Mouse (Mus musculus) Muller cell, postnatal 12 days (primary cell): ENCODE measurements around the gene Ube2v1.
A peak's percentile ranks its signal among the peaks of the same experiment; 100 is the strongest.
"Not testable (repeated sequence)": the region's sequence is repeated elsewhere in the genome, so short reads cannot be mapped to it uniquely, and the experiment has no call there.

Experiments
- DNase-seq: peaks from one replicate; pipeline ENCODE4 v3.0.0-alpha.2; 2015; ENCODE audit errors: inconsistent ontology term

The Ube2v1 gene

GRCm38 (mm10) chr2:167654911-167655600 is 23.2 kb upstream of the Ube2v1 start:
- DNase-seq = no peak

DNA sequence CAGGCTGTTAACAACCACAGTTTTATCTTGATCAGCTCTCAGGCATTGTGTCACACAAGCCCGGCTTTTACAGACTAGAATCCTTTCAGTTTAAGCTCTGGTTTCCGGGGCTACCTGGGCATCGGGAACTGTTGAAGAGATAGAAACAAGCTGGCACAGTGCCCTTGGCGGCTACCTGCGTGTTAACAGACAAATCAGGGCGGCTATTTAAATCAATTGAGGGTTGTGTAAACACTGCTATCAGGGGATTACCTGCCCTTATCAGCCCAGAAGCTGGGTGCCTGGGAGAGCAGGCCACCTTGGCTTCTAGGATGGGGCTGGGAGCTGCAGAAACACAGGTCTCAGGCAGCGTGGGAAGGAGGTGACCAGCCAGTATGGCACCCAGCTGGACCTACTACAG is 20.8 kb upstream of the Ube2v1 start:
- no peak for DNase-seq

- peak; percentile 57 for DNase-seq
Measured at GRCm38 (mm10) chr2:167651622-167652021, 19.7 kb upstream of the Ube2v1 start.

DNA sequence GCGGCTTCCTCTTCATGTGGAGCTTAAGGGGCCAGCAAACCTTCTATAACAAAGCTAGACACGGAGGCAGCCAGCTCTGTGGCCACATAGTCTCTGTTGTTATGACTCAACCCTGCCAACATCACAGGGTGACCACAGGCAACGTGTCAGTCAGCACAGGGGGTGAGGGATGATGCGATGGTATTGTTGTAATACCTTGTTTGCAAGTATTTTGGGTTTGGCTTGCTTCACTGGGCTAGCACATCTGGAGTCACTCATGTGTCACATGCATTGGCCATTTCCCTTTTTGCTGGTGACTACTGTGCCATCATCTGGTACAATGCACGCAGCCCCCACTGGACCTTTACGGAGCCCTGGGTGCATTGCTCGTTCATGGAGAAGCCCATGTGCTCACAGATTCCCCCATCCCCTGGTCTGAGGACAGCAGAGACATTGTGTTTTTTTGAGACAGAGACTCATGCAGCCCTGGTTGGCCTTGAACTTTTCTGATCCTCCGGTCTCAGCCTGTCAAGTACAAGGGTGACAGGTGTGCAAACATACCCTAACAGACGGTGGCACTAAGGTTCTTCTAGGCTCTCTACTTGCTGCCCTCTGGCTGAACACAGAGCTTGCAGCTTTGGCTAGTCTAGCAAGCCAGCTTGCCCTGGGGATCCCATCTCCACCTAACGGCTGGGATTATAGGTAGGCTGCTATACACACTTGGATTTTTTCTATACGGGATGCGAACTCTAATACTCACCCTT is 17.6 kb upstream of the Ube2v1 start:
- DNase-seq = peak; percentile 50

- DNase-seq = peak; percentile 55
Measured at GRCm38 (mm10) chr2:167646411-167646810, 14.5 kb upstream of the Ube2v1 start.

DNA sequence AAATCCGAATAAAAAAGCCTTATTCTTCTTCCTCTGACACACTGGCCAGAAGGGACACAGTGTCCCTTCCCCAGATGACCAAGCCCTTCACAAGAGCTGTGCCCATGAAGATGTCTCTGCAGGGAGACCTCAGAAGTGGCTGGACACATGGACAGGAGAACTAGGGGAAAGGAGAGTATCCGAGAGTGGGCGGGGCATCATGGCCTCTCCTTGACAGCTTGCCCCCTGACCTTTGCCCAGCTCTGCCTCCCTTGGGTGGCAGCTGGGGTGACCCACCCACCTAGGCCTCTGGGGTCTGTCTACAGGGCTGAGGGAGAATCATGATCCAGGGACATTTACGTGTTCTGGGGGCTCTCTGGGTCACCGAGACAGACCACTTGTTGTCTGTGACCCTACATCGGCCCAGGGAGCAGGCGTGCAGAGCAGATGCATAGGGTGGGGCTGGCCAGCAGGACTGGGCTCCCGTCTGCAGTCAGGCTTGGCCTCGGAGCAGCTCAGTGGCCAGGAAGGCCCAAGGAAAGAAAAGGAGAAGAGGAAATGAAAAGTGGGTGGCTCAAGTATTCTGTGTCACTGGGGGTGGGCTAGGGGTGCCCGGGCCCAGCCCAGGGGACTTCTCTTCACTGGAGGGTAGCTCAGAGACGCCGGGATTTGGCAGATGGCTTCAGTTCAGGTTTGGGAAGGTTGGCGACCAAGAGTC is 11.6 kb upstream of the Ube2v1 start:
- DNase-seq = not testable (repeated sequence)

DNA sequence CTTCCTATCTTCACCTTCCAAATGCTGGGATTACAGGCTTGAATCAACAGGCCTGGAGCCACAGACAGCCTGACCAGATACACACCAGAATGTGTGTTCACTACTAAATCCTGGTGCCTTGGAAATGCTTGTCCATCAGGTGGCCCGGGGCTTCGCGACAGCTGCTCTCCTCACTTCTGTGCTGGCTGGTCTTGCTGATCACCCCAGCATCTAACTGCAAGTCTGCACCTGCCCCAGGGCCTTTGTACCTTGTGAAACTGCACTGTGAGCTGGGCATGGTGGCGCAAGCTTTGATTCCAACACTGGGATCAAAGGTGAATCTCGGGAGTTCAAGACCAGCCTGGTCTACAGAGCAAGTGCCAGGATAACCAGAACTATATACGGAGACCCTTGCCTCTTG is 10.3 kb upstream of the Ube2v1 start:
- DNase-seq = no peak

- DNase-seq = peak; percentile 49
Measured at GRCm38 (mm10) chr2:167641337-167641736, 9.4 kb upstream of the Ube2v1 start.

DNA sequence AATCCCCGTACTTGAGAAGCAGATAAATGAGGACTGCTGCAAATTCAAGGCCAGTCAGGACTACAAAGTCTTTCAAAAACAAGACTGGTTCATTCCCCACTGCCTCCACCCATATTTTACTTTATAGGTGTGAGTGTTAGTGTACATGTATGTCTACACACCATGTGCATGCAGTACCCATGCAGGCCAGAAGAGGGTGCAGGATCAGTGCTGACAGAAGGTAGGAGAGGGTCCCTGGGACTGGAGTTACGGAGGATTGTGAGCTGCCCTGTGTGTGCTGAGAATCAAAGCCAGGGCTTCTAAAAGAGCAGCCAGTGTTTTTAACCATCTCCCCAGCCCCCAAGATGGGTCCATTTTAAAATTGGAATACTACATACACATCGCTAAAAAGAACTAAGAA is 8.4 kb upstream of the Ube2v1 start:
- no peak for DNase-seq

DNA sequence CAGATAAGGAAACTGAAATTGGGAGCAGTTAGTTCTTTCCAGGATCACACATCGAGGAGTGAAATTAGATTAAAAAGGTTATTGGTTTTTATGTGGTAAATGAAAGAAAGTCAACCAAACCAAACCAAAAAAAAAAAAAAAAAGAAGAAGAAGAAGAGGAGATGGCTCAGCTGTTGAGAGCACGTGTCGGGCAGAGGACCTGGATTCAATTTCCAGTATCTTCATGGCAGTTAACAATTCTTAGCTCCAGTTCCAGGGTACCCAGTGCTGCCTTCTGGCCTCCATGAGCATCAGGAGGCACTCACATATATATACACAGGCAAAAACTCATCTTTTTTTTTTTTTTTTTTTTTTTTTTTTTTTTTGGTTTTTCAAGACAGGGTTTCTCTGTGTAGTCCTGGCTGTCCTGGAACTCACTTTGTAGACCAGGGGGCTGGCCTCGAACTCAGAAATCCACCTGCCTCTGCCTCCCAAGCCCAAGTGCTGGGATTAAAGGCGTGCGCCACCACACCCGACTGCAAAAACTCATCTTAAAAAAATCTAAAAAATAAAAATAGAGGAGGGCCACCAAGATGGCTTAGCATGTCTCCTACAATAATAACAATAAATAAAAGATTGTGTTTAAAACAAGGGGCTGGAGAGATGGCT is 3.1 kb upstream of the Ube2v1 start:
- no peak for DNase-seq

- peak; percentile 99 for DNase-seq
Measured at GRCm38 (mm10) chr2:167634338-167634770, 2.5 kb upstream of the Ube2v1 start.

- DNase-seq = no peak
Measured at GRCm38 (mm10) chr2:167633537-167633872, 1.6 kb upstream of the Ube2v1 start.

GRCm38 (mm10) chr2:167632731-167633536 is 1.0 kb upstream of the Ube2v1 start:
- no peak for DNase-seq

DNA sequence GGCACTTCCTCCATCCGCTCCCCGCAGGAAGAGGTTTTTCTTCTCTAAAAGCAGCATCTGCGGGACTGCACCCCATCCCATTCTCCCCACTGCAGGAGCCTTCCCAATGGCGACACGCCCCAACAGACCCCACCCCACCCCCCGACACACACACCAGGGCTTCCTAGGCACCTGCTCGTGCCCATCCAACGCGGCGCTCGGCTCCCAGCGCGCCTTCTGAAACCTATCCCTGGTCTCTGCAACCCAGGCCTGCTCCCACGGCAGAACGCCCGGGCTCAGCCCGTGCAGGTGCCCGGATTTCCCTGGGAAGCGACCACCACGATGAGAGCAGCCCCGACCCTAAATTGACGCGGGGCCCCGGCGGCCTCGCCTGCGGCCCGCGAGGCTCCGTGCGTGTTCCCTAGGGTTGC is 709 bp downstream of the Ube2v1 start:
- no peak for DNase-seq

DNA sequence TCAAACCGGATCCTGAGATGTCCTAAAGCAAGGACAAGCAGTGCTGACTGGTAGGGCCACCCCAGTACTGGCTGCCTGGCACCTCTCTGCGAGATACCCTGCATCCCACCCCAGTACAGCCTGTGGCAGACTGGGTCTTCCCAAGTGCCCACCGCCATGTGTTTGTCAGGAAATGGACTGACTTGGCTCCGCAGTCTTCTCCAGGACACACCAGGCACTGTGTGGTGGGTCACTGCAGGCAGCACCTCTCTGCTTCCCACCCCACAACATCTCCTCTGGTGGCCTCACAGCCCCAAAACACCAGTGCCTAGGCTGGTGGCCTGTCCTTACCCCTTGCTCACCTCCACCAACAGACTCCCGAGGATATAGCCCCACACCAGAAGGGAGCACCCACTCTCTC is 1.5 kb downstream of the Ube2v1 start:
- no peak for DNase-seq

DNA sequence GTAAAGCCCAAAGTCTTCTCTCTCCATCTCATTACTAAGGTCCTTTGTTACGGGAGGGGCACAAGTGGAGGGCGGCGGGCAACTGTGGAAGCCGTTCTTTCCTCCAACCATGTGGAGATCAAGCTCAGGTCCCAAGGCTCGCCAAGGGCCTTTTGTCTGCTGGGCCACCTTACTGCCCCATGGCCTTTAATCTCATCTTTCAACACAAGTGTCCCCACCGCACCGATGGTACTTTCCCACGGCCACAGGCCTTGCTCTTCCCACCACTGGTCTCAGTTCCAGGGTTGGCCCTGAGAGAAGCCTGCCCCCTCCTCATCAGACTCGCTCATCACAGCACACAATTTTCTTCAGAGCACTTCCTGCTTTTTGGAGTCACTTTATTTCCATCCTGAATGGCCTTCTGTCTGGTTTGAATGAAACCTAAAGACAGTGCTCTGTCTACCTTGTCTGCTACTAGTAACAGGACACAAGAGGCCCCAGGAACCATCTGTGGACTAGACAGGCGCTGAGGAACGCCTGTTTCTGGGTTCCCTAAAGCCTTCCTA is 2.2 kb downstream of the Ube2v1 start:
- no peak for DNase-seq

- peak; percentile 42 for DNase-seq
Measured at GRCm38 (mm10) chr2:167628872-167629271, 3.0 kb downstream of the Ube2v1 start.

GRCm38 (mm10) chr2:167627019-167627418 is 4.9 kb downstream of the Ube2v1 start:
- DNase-seq = no peak

DNA sequence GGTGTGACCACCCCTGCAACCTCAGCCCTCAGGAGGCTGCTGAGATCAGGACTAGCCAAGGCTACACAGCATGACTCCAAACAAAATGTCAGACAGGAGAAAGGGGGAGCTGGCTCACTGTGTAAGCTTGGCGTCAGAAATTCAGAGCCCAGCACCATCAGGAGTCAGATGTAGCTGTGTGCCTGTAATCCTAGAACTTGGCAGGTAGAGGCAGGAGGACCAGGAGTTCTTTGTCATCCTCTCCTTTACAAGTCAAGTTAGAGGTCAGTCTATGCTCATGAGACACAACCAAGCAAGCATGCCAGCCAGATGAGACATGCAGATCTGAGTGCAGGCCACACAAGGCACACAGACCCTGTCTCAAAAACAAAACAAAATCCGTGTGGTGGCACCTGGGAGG is 6.2 kb downstream of the Ube2v1 start:
- no peak for DNase-seq

GRCm38 (mm10) chr2:167624368-167625075 is 7.4 kb downstream of the Ube2v1 start:
- DNase-seq = no peak

DNA sequence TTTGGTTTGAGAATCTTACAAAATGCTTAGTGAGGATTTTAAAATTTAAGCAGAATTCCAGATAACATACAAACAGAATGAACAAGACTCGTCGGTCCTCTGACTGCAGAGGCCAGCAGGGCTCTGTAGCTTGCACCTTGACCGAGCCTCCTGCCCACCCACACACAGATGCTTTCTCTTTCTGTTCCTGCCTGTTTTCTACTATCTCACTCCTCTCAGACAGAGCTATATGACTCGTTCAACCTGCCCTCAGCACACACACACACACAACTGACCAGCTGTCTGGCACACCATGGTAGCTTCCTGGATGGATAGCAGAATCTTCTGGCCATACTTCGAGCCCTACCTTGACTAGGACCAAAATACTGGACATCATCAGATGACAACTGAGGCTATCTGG is 8.9 kb downstream of the Ube2v1 start:
- no peak for DNase-seq
